Mouse (Mus musculus) cerebellum, adult 2 months (tissue): ENCODE measurements around the gene Olfr118. TPM values are rescaled to one million over a fixed set of nuclear protein-coding genes. Genes with fewer than 3 reads are reported as not detected.
"Not testable (repeated sequence)": the region's sequence is repeated elsewhere in the genome, so short reads cannot be mapped to it uniquely, and the experiment has no call there.

Experiments
- DNase-seq, 2 experiments: peaks; one replicate each; pipeline ENCODE4 v3.0.0; 2021
- H3K27ac ChIP-seq: fragments of 200-500 bp; 2 replicates; pipeline ENCODE4 v1.5.1; 2012; ENCODE audit warnings: low read length, control low read depth, inconsistent platforms; ENCODE audit not compliant: insufficient read depth
- H3K27me3 ChIP-seq: fragments of 200-500 bp; 2 replicates; pipeline ENCODE4 v1.6.1; 2012; ENCODE audit warnings: inconsistent platforms, mild to moderate bottlenecking, low read length, moderate library complexity; ENCODE audit not compliant: control insufficient read depth, insufficient read depth
- H3K4me1 ChIP-seq: fragments of 200-500 bp; 2 replicates; pipeline ENCODE4 v1.6.1; 2011; ENCODE audit warnings: low read length; ENCODE audit not compliant: control insufficient read depth, insufficient read depth
- H3K4me3 ChIP-seq: fragments of 200-500 bp; replicated peaks from 2 replicates; pipeline ENCODE3; 2011; ENCODE audit warnings: mild to moderate bottlenecking, low read depth, low read length, control low read depth; ENCODE audit not compliant: insufficient read depth
- CTCF ChIP-seq: fragments of 200-500 bp; IDR thresholded peaks from 2 replicates; pipeline ENCODE4 v1.5.1; 2011; ENCODE audit warnings: low read depth, mild to moderate bottlenecking, control low read depth, low read length, moderate library complexity, borderline replicate concordance; ENCODE audit not compliant: insufficient read depth
- POLR2A ChIP-seq: fragments of 200-500 bp; IDR thresholded peaks from 2 replicates; pipeline ENCODE4 v1.6.1; 2011; ENCODE audit warnings: low read length, control low read depth, borderline replicate concordance; ENCODE audit not compliant: insufficient read depth
- WGBS: fragments of 180-500 bp; shearing (Covaris S2); methylation state at CpG from one replicate; pipeline ENCODE4 v1.1.7; 2018; 5-methylcytosine and 5-hydroxymethylcytosine counted together
- polyA plus RNA-seq: library from polyadenylated mRNA; depleted of rRNA; stranded (reverse); fragments of >200 nt; gene quantifications from 2 replicates; pipeline ENCODE4 v1.2.3, GENCODE M21; 2012; rRNA removed

Gene Olfr118
- not detected in 2 replicates for polyA plus RNA-seq

DNA sequence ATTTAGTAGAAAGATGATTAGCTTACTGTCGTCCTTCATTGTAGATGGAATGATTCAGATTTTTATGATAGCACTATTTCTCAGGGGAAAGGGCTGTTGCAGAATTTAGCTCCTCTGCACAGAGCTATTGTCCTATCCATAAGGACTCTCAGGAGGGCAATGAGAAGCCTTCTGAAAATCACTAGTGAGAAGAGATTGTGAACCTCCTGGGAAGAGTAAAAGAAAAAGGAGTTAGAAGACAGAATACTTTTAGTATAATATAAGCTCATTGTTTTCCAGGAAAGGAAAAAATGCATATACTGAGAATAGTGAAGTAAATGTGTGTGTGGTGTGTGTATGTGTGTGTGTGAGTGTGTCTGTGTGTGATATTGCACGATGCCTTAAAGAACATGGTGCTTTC lies at the start of gene Olfr118:
Gene Olfr118 (plus strand): TSS at position 301 of the 400 bp plus-strand sequence.
- no peak for TF ChIP-seq CTCF
- no peak for TF ChIP-seq POLR2A
- Histone ChIP-seq H3K4me1 (no peaks in the 10 kb centered on the region), H3K27me3 (no peaks in the 10 kb centered on the region), H3K4me3 (no peak within 1 kb of the TSS), H3K27ac (no peak within 1 kb of the TSS)
- no peak for DNase-seq
- WGBS = 59% methylated on average over 2 of the region's 2 CpGs

DNA sequence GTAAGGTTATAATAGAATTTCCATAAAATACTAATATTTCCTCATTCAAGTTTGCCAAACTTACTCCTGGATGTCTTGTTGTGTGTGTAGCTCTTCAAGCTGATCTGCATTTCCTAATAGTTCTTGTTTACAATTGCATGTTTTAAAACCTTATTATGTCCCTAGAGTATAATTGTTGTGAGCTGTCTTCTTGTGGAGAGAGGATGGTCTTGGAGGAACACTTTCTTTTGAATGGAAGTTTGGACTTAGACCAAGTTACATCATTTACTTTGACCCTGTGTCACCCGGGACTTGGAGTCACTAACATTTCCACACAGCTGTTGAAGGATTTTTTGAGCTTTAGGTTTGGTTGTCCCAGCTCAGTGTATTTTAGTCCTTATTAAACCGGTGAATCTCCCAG lies 39.8 kb upstream of the Olfr118 start, which contains the start of the genes Olfr115 and Olfr116:
Gene Olfr115 (minus strand): TSS at position 101 of the 400 bp plus-strand sequence.
Gene Olfr116 (minus strand): TSS at position 191 of the 400 bp plus-strand sequence.
- no peak for DNase-seq
- no peak within 1 kb of the TSS for H3K27ac ChIP-seq
- H3K4me1 ChIP-seq = no peaks in the 10 kb centered on the region
- WGBS = 61% methylated on average over 2 of the region's 2 CpGs
- H3K4me3 ChIP-seq = no peak within 1 kb of the TSS
- TF ChIP-seq POLR2A (no peak), CTCF (no peak)
- no peaks in the 10 kb centered on the region for H3K27me3 ChIP-seq

DNA sequence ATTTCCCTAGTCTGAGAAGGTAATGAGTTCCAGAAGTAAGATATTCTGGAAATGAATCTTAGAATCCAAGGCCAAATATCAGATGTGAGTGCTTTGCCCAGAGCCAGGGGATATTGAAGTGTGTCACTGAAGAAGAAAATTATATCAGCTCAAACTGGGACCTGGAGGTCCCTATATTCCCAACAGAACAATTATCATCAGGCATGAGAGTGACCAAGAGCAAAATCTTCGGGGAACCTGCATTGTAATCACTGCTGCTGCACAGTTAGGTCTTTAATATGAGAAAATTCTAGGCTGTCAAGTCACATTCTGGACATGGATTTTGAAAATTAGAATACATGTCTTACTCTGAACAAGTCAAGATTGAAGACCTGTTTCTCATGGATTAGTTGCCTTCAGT lies 3.1 kb upstream of the Olfr118 start, which contains the start of gene Olfr117:
Gene Olfr117 (minus strand): TSS at position 101 of the 400 bp plus-strand sequence.
- no peak within 1 kb of the TSS for H3K4me3 ChIP-seq
- H3K27ac ChIP-seq = no peak within 1 kb of the TSS
- no peak for DNase-seq
- TF ChIP-seq CTCF (no peak), POLR2A (no peak)
- H3K4me1 ChIP-seq = no peaks in the 10 kb centered on the region
- no peaks in the 10 kb centered on the region for H3K27me3 ChIP-seq
- WGBS = 48% methylated on average over 1 of the region's 1 CpGs

DNA sequence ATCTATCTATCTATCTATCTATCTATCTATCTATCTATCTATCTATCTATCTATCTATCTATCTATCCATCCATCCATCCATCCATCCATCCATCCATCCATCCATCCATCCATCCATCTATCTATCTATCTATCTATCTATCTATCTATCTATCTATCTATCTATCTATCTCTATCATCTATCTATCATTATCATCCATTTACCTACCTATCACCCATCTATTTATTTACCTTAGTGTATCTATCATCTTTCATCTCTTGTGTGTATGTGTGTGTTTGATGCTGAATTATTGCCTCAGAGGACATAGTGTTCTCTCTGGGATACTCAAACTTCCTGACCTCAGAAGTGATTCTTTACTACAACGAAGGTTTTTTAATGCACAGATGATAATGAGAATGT lies 29.5 kb downstream of the Olfr118 start, which contains the start of gene Olfr119:
Gene Olfr119 (plus strand): TSS at position 301 of the 400 bp plus-strand sequence.
- WGBS = 64% methylated on average over 1 of the region's 1 CpGs
- not testable (repeated sequence) for DNase-seq, H3K4me3 ChIP-seq, H3K4me1 ChIP-seq, H3K27ac ChIP-seq, H3K27me3 ChIP-seq

DNA sequence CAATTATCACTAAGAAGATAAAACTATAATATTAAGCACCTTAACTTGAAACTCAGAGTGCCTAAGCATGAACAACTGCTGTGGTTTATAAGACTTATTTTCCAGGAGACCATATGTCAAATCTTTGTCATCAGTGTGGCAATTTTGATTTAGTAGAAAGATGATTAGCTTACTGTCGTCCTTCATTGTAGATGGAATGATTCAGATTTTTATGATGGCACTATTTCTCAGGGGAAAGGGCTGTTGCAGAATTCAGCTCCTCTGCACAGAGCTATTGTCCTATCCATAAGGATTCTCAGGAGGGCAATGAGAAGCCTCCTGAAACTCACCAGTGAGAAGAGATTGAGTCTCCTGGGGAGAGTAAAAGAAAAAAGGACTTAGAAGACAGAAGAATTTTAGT lies 54.7 kb downstream of the Olfr118 start, which contains the start of gene Olfr120:
Gene Olfr120 (plus strand): TSS at position 301 of the 400 bp plus-strand sequence.
- Histone ChIP-seq H3K4me3 (no peak within 1 kb of the TSS), H3K27ac (no peak within 1 kb of the TSS), H3K4me1 (no peaks in the 10 kb centered on the region), H3K27me3 (no peaks in the 10 kb centered on the region)
- no peak for DNase-seq
- 69% methylated on average over 1 of the region's 1 CpGs for WGBS
- TF ChIP-seq CTCF = no peak
- no peak for TF ChIP-seq POLR2A

Other genes starting within 250 kb of the Olfr118 start
- not detected in 2 replicates for gene Olfr108, start 221.5 kb upstream of the Olfr118 start, polyA plus RNA-seq
- gene Olfr109, start 208.1 kb upstream of the Olfr118 start, polyA plus RNA-seq = not detected in 2 replicates
- gene H2-M2, start 183.4 kb upstream of the Olfr118 start, polyA plus RNA-seq = not detected in 2 replicates
- gene Olfr110, start 174.5 kb upstream of the Olfr118 start, polyA plus RNA-seq = not detected in 2 replicates
- gene Olfr111, start 159.0 kb upstream of the Olfr118 start, polyA plus RNA-seq = 0.10 TPM in 1 of 2 replicates, not detected in the other
- gene Olfr112, start 97.5 kb upstream of the Olfr118 start, polyA plus RNA-seq = not detected in 2 replicates
- not detected in 2 replicates for gene Olfr113, start 89.3 kb upstream of the Olfr118 start, polyA plus RNA-seq
- gene Olfr114, start 74.2 kb upstream of the Olfr118 start, polyA plus RNA-seq = not detected in 2 replicates
- not detected in 2 replicates for gene Olfr115, start 39.9 kb upstream of the Olfr118 start, polyA plus RNA-seq
- not detected in 2 replicates for gene Olfr116, start 39.8 kb upstream of the Olfr118 start, polyA plus RNA-seq
- not detected in 2 replicates for gene Olfr117, start 3.2 kb upstream of the Olfr118 start, polyA plus RNA-seq
- gene Olfr119, start 29.6 kb downstream of the Olfr118 start, polyA plus RNA-seq = not detected in 2 replicates
- not detected in 2 replicates for gene Olfr120, start 54.8 kb downstream of the Olfr118 start, polyA plus RNA-seq
- gene Olfr121, start 81.9 kb downstream of the Olfr118 start, polyA plus RNA-seq = not detected in 2 replicates
- gene Olfr122, start 101.6 kb downstream of the Olfr118 start, polyA plus RNA-seq = not detected in 2 replicates
- not detected in 2 replicates for gene Olfr123, start 126.5 kb downstream of the Olfr118 start, polyA plus RNA-seq
- not detected in 2 replicates for gene Olfr124, start 132.9 kb downstream of the Olfr118 start, polyA plus RNA-seq
- not detected in 2 replicates for gene Olfr125, start 166.0 kb downstream of the Olfr118 start, polyA plus RNA-seq
- not detected in 2 replicates for gene Olfr126, start 180.5 kb downstream of the Olfr118 start, polyA plus RNA-seq
- not detected in 2 replicates for gene Olfr127, start 233.4 kb downstream of the Olfr118 start, polyA plus RNA-seq